Mouse (Mus musculus) heart, embryonic 13.5 days (tissue): Measurements from ENCODE around the gene Pptc7. TPM values are rescaled to one million over a fixed set of nuclear protein-coding genes. Genes with fewer than 3 reads are reported as not detected.
A peak's percentile ranks its signal among the peaks of the same experiment; 100 is the strongest.

ENCODE experiments used
- ATAC-seq: fragments of 200-750 bp; cut with Nextera tagmentation; 2 replicates; pipeline ENCODE4 v1.8.0; 2017; ENCODE audit warnings: moderate TSS enrichment; ENCODE audit not compliant: insufficient number of reproducible peaks, low FRiP score, low TSS enrichment; ENCODE audit errors: extremely low read depth
- H3K27ac ChIP-seq: fragments of 300-500 bp; sonication (generic); replicated peaks from 2 replicates; pipeline ENCODE4 v1.5.1; 2015; ENCODE audit warnings: moderate library complexity, mild to moderate bottlenecking, inconsistent platforms
- H3K27me3 ChIP-seq: fragments of 300-500 bp; sonication (generic); replicated peaks from 2 replicates; pipeline ENCODE4 v1.6.1; 2015; ENCODE audit warnings: mild to moderate bottlenecking, inconsistent platforms
- H3K36me3 ChIP-seq: fragments of 300-500 bp; sonication (generic); 2 replicates; pipeline ENCODE4 v1.6.1; 2015; ENCODE audit warnings: mild to moderate bottlenecking, inconsistent platforms
- H3K4me1 ChIP-seq: fragments of 300-500 bp; sonication (generic); 2 replicates; pipeline ENCODE4 v1.6.1; 2015; ENCODE audit warnings: inconsistent platforms
- H3K4me2 ChIP-seq: fragments of 300-500 bp; sonication (generic); 2 replicates; pipeline ENCODE4 v1.6.1; 2015; ENCODE audit warnings: inconsistent platforms, mild to moderate bottlenecking, moderate library complexity
- H3K4me3 ChIP-seq: fragments of 300-500 bp; sonication (generic); 2 replicates; pipeline ENCODE4 v1.5.1; 2015; ENCODE audit warnings: moderate library complexity, mild to moderate bottlenecking, inconsistent platforms
- H3K9ac ChIP-seq: fragments of 300-500 bp; sonication (generic); 2 replicates; pipeline ENCODE4 v1.6.1; 2015; ENCODE audit warnings: inconsistent platforms, mild to moderate bottlenecking, moderate library complexity
- H3K9me3 ChIP-seq: fragments of 300-500 bp; sonication (generic); 2 replicates; pipeline ENCODE4 v1.6.1; 2016; ENCODE audit warnings: inconsistent platforms
- WGBS: fragments of 180-500 bp; shearing (Covaris S2); methylation state at CpG from one replicate; pipeline ENCODE4 v1.1.7; 2015; ENCODE audit warnings: mixed read lengths; 5-methylcytosine and 5-hydroxymethylcytosine counted together
- polyA plus RNA-seq: library from polyadenylated mRNA; unstranded; fragments of >200 nt; fragmentation: Nextera tagmentation; extraction: Ambion mirVana; gene quantifications from 2 replicates; pipeline ENCODE4 v1.2.1, GENCODE M21; 2015

The Pptc7 gene
- polyA plus RNA-seq, 1 experiment from 2014 or later, result 9.7 TPM

- WGBS, result 44% methylated on average over 12 of the region's 12 CpGs
- Histone ChIP-seq H3K27me3 (no peaks in the 10 kb centered on the region), H3K4me1 (peaks cover 11% of the 10 kb centered on the region; the same call in 1 of the 2 replicates), H3K36me3 (no peaks in the 10 kb centered on the region), H3K9me3 (no peaks in the 10 kb centered on the region), H3K27ac (no peak overlapping the region), H3K4me3 (no peak overlapping the region), H3K9ac (no peak overlapping the region), H3K4me2 (no peak overlapping the region)
- ATAC-seq, result no peak
These were observed 15.1 kb upstream of the Pptc7 start for GRCm38 (mm10) chr5:122268858-122269604.

- H3K27ac ChIP-seq, result no peak overlapping the region
These were observed 11.3 kb upstream of the Pptc7 start for GRCm38 (mm10) chr5:122272821-122273220.

GRCm38 (mm10) chr5:122274785-122275184 is 9.4 kb upstream of the Pptc7 start:
- no peak overlapping the region for H3K4me3 ChIP-seq
- peaks cover 3% of the 10 kb centered on the region for H3K4me1 ChIP-seq
- 36% methylated on average over 5 of the region's 5 CpGs for WGBS
- no peak overlapping the region for H3K27ac ChIP-seq
- no peaks in the 10 kb centered on the region for H3K36me3 ChIP-seq
- ATAC-seq, result no peak
- no peak overlapping the region for H3K4me2 ChIP-seq
- no peaks in the 10 kb centered on the region for H3K27me3 ChIP-seq
- no peak overlapping the region for H3K9ac ChIP-seq
- H3K9me3 ChIP-seq, result no peaks in the 10 kb centered on the region

More at GRCm38 (mm10) chr5:122272821-122273220, 11.3 kb upstream of the Pptc7 start:
- no peak overlapping the region for H3K4me2 ChIP-seq
- H3K36me3 ChIP-seq, result no peaks in the 10 kb centered on the region
- H3K9ac ChIP-seq, result no peak overlapping the region
- no peaks in the 10 kb centered on the region for H3K27me3 ChIP-seq
- peaks cover 8% of the 10 kb centered on the region; the same call in 1 of the 2 replicates for H3K4me1 ChIP-seq
- no peak for ATAC-seq
- no peak overlapping the region for H3K4me3 ChIP-seq
- 71% methylated on average over 5 of the region's 5 CpGs for WGBS
- H3K9me3 ChIP-seq, result no peaks in the 10 kb centered on the region

- Histone ChIP-seq H3K4me2 (no peak overlapping the region), H3K4me1 (peaks cover 25% of the 10 kb centered on the region), H3K27ac (no peak overlapping the region), H3K36me3 (no peaks in the 10 kb centered on the region), H3K9me3 (no peaks in the 10 kb centered on the region), H3K9ac (no peak overlapping the region), H3K4me3 (no peak overlapping the region), H3K27me3 (no peaks in the 10 kb centered on the region)
- ATAC-seq, result no peak
- 77% methylated on average over 7 of the region's 7 CpGs for WGBS
These were observed 5.2 kb upstream of the Pptc7 start for GRCm38 (mm10) chr5:122278946-122279345.

GRCm38 (mm10) chr5:122279799-122280421 is 4.3 kb upstream of the Pptc7 start:
- no peak for ATAC-seq
- H3K4me3 ChIP-seq, result no peak overlapping the region
- peak overlapping the region; percentile 26 for H3K27ac ChIP-seq
- H3K9ac ChIP-seq, result peak overlapping the region; percentile 53; the same call in 1 of the 2 replicates
- H3K4me1 ChIP-seq, result peaks cover 25% of the 10 kb centered on the region
- no peaks in the 10 kb centered on the region for H3K36me3 ChIP-seq
- peak overlapping the region; percentile 61 for H3K4me2 ChIP-seq
- 64% methylated on average over 12 of the region's 12 CpGs for WGBS
- H3K9me3 ChIP-seq, result no peaks in the 10 kb centered on the region
- H3K27me3 ChIP-seq, result no peaks in the 10 kb centered on the region

GRCm38 (mm10) chr5:122280422-122280826 is 3.7 kb upstream of the Pptc7 start:
- no peaks in the 10 kb centered on the region for H3K27me3 ChIP-seq
- H3K9ac ChIP-seq, result peak overlapping the region; percentile 53; the same call in 1 of the 2 replicates
- 22% methylated on average over 6 of the region's 6 CpGs for WGBS
- H3K4me2 ChIP-seq, result peak overlapping the region; percentile 61
- H3K4me1 ChIP-seq, result peaks cover 29% of the 10 kb centered on the region
- H3K27ac ChIP-seq, result peak overlapping the region; percentile 26
- H3K9me3 ChIP-seq, result no peaks in the 10 kb centered on the region
- H3K4me3 ChIP-seq, result peak overlapping the region; percentile 23
- H3K36me3 ChIP-seq, result no peaks in the 10 kb centered on the region
- ATAC-seq, result no peak

- Histone ChIP-seq H3K9me3 (no peaks in the 10 kb centered on the region), H3K36me3 (no peaks in the 10 kb centered on the region), H3K4me2 (peak overlapping the region; percentile 61), H3K9ac (peak overlapping the region; percentile 53; the same call in 1 of the 2 replicates), H3K27me3 (no peaks in the 10 kb centered on the region), H3K4me1 (peaks cover 34% of the 10 kb centered on the region), H3K4me3 (peak overlapping the region; percentile 23), H3K27ac (peak overlapping the region; percentile 26; the same call in 1 of the 2 replicates)
- ATAC-seq, result no peak
- WGBS, result 27% methylated on average over 19 of the region's 19 CpGs
These were observed 3.2 kb upstream of the Pptc7 start for GRCm38 (mm10) chr5:122280827-122281462.

GRCm38 (mm10) chr5:122283828-122284182 is 360 bp upstream of the Pptc7 start:
- Histone ChIP-seq H3K4me1 (peaks cover 55% of the 10 kb centered on the region), H3K36me3 (peaks cover 14% of the 10 kb centered on the region), H3K9ac (peak overlapping the region; percentile 24; the same call in 1 of the 2 replicates), H3K4me3 (peak overlapping the region; percentile 97), H3K9me3 (no peaks in the 10 kb centered on the region), H3K27ac (0 out of 2 replicates have a peak overlapping the region, but pooled peaks have one; percentile 24), H3K4me2 (peak overlapping the region; percentile 97), H3K27me3 (no peaks in the 10 kb centered on the region)
- no peak for ATAC-seq
- 9% methylated on average over 2 of the region's 2 CpGs for WGBS

- WGBS, result under 1% methylated on average over 34 of the region's 34 CpGs
- peak overlapping the region; percentile 97 for H3K9ac ChIP-seq
- H3K4me2 ChIP-seq, result peak overlapping the region; percentile 97
- no peaks in the 10 kb centered on the region for H3K27me3 ChIP-seq
- H3K4me3 ChIP-seq, result peak overlapping the region; percentile 97
- peaks cover 48% of the 10 kb centered on the region for H3K4me1 ChIP-seq
- H3K9me3 ChIP-seq, result no peaks in the 10 kb centered on the region
- peak; percentile 20; the same call in 1 of the 2 replicates for ATAC-seq
- H3K27ac ChIP-seq, result peak overlapping the region; percentile 84
- peaks cover 23% of the 10 kb centered on the region for H3K36me3 ChIP-seq
These were observed 1.0 kb downstream of the Pptc7 start for GRCm38 (mm10) chr5:122285029-122285766.

- no peak for ATAC-seq
- Histone ChIP-seq H3K27ac (peak overlapping the region; percentile 84), H3K9ac (peak overlapping the region; percentile 97), H3K4me2 (peak overlapping the region; percentile 97), H3K36me3 (peaks cover 23% of the 10 kb centered on the region), H3K9me3 (no peaks in the 10 kb centered on the region), H3K27me3 (no peaks in the 10 kb centered on the region), H3K4me1 (peaks cover 45% of the 10 kb centered on the region), H3K4me3 (peak overlapping the region; percentile 97)
- 49% methylated on average over 7 of the region's 7 CpGs for WGBS
These were observed 1.6 kb downstream of the Pptc7 start for GRCm38 (mm10) chr5:122285767-122286150.

- 84% methylated on average over 10 of the region's 10 CpGs for WGBS
- Histone ChIP-seq H3K27ac (no peak overlapping the region), H3K9ac (peak overlapping the region; percentile 97)
These were observed 2.0 kb downstream of the Pptc7 start for GRCm38 (mm10) chr5:122286191-122286590.

More at GRCm38 (mm10) chr5:122286191-122286590, 2.0 kb downstream of the Pptc7 start:
- Histone ChIP-seq H3K4me2 (peak overlapping the region; percentile 97), H3K27me3 (no peaks in the 10 kb centered on the region), H3K36me3 (peaks cover 23% of the 10 kb centered on the region), H3K4me3 (peak overlapping the region; percentile 97), H3K4me1 (peaks cover 45% of the 10 kb centered on the region), H3K9me3 (no peaks in the 10 kb centered on the region)
- no peak for ATAC-seq
